Mouse (Mus musculus) midbrain, postnatal 0 days (tissue): ENCODE data around the gene Phykpl. TPM values are rescaled to one million over a fixed set of nuclear protein-coding genes. Genes with fewer than 3 reads are reported as not detected.
"Not testable (repeated sequence)": the region's sequence is repeated elsewhere in the genome, so short reads cannot be mapped to it uniquely, and the experiment has no call there.

ENCODE experiments used
- ATAC-seq: fragments of 200-750 bp; cut with Nextera tagmentation; 2 replicates; pipeline ENCODE4 v1.8.0; 2017; ENCODE audit warnings: moderate number of reproducible peaks, mild to moderate bottlenecking, moderate TSS enrichment, moderate library complexity; ENCODE audit not compliant: low FRiP score
- DNase-seq: peaks from one replicate; pipeline ENCODE4 v3.0.0-alpha.2; 2015; ENCODE audit warnings: low spot score
- H3K27ac ChIP-seq: fragments of 300-500 bp; sonication (generic); 2 replicates; pipeline ENCODE4 v1.5.1; 2014; ENCODE audit warnings: low read depth, mild to moderate bottlenecking, low read length, mixed read lengths
- H3K27me3 ChIP-seq: fragments of 300-500 bp; sonication (generic); 2 replicates; pipeline ENCODE4 v1.6.1; 2014; ENCODE audit warnings: low read length, control low read depth, mixed read lengths; ENCODE audit not compliant: insufficient read depth
- H3K36me3 ChIP-seq: fragments of 300-500 bp; sonication (generic); 2 replicates; pipeline ENCODE4 v1.6.1; 2014; ENCODE audit warnings: low read length, control low read depth, mixed read lengths; ENCODE audit not compliant: insufficient read depth
- H3K4me1 ChIP-seq: fragments of 300-500 bp; sonication (generic); 2 replicates; pipeline ENCODE4 v1.6.1; 2014; ENCODE audit warnings: mild to moderate bottlenecking, control low read depth, antibody characterized with exemption, low read length, mixed read lengths; ENCODE audit not compliant: insufficient read depth
- H3K4me2 ChIP-seq: fragments of 300-500 bp; sonication (generic); 2 replicates; pipeline ENCODE4 v1.6.1; 2014; ENCODE audit warnings: low read depth, mild to moderate bottlenecking, low read length, mixed read lengths; ENCODE audit not compliant: poor library complexity, severe bottlenecking
- H3K4me3 ChIP-seq: fragments of 300-500 bp; sonication (generic); 2 replicates; pipeline ENCODE4 v1.5.1; 2014; ENCODE audit warnings: low read depth, mild to moderate bottlenecking, low read length, moderate library complexity
- H3K9ac ChIP-seq: fragments of 300-500 bp; sonication (generic); replicated peaks from 2 replicates; pipeline ENCODE4 v1.6.1; 2014; ENCODE audit warnings: mild to moderate bottlenecking, low read length, moderate library complexity, mixed read lengths; ENCODE audit not compliant: poor library complexity, severe bottlenecking
- H3K9me3 ChIP-seq: fragments of 300-500 bp; sonication (generic); 2 replicates; pipeline ENCODE4 v1.6.1; 2016; ENCODE audit warnings: low read length, control low read depth
- CTCF ChIP-seq: IDR thresholded peaks from 2 replicates; pipeline ENCODE4 v1.5.1; 2016; ENCODE audit warnings: antibody characterized with exemption, mild to moderate bottlenecking
- WGBS: fragments of 180-500 bp; shearing (Covaris S2); extraction: QIAGEN DNeasy Blood & Tissue Kit; methylation state at CpG from one replicate; pipeline ENCODE4 v1.1.7; 2014; 5-methylcytosine and 5-hydroxymethylcytosine counted together
- polyA plus RNA-seq: library from polyadenylated mRNA; unstranded; fragments of >200 nt; fragmentation: Nextera tagmentation; extraction: Ambion mirVana; gene quantifications from 2 replicates; pipeline ENCODE4 v1.2.1, GENCODE M21; 2015
- total RNA-seq: library from RNA; depleted of rRNA; stranded (reverse); fragments of >200 nt; gene quantifications from 2 replicates; pipeline ENCODE4 v1.2.3, GENCODE M21; 2014

Gene Phykpl
- total and polyA plus RNA-seq, 2 experiments from 2014 or later = 6.6 to 6.9 TPM

DNA sequence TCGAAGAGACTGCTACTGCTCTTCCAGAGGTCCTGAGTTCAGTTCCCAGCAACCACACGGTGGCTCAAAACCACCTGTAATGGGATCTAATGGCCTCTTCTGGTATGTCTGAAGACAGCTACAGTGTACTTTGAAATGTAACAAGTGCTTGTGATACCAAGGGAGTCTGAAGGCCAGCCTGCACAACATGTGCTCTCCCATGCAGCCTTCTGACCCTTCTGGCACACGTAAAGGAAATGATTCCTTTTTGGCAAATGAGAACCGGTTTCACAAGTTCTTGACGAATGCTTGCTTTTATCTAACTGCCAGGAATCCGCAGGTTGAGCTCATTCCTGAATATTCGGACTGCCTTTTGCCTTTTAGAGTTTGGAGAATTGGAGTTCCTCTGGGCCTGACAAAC lies 30.6 kb downstream of the Phykpl start:
- no peak for TF ChIP-seq CTCF
- peak overlapping the region; percentile 32 for H3K4me3 ChIP-seq
- 0 out of 2 replicates have a peak overlapping the region, but pooled peaks have one; percentile 43 for H3K27ac ChIP-seq
- H3K9me3 ChIP-seq = no peaks in the 10 kb centered on the region
- ATAC-seq (no peak), DNase-seq (no peak)
- peak overlapping the region; percentile 61 for H3K4me2 ChIP-seq
- 0 out of 2 replicates have a peak, but pooled peaks cover 3% of the 10 kb centered on the region for H3K4me1 ChIP-seq
- H3K9ac ChIP-seq = peak overlapping the region; percentile 36
- no peaks in the 10 kb centered on the region for H3K36me3 ChIP-seq
- H3K27me3 ChIP-seq = no peaks in the 10 kb centered on the region
- 51% methylated on average over 7 of the region's 7 CpGs for WGBS

DNA sequence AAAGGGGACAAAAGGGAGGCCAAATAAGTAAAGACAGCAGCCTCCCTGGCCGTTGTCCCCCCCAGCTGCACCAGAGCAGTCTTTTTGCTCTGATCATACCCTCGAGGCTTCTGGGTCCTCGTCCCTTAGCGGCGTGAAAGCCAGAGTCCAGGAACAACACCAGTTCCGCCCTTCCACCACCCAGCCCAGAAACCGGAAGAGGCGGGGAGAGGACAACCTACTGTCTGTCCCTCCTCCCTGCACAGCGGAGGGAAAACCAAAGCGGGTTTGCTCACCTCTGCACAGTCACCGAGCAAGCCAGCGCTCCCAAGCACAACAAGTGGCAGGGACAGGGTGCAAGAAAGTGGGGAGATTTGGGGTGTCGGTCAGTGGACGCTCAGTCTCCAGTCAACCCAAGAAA lies 31.0 kb downstream of the Phykpl start:
- 0 out of 2 replicates have a peak overlapping the region, but pooled peaks have one; percentile 43 for H3K27ac ChIP-seq
- no peaks in the 10 kb centered on the region for H3K36me3 ChIP-seq
- H3K4me2 ChIP-seq = peak overlapping the region; percentile 61
- no peak for ATAC-seq
- peak; percentile 63 for DNase-seq
- 6% methylated on average over 14 of the region's 14 CpGs for WGBS
- H3K9me3 ChIP-seq = no peaks in the 10 kb centered on the region
- no peaks in the 10 kb centered on the region for H3K27me3 ChIP-seq
- 0 out of 2 replicates have a peak, but pooled peaks cover 3% of the 10 kb centered on the region for H3K4me1 ChIP-seq
- peak overlapping the region; percentile 36 for H3K9ac ChIP-seq
- no peak for TF ChIP-seq CTCF
- H3K4me3 ChIP-seq = peak overlapping the region; percentile 32

DNA sequence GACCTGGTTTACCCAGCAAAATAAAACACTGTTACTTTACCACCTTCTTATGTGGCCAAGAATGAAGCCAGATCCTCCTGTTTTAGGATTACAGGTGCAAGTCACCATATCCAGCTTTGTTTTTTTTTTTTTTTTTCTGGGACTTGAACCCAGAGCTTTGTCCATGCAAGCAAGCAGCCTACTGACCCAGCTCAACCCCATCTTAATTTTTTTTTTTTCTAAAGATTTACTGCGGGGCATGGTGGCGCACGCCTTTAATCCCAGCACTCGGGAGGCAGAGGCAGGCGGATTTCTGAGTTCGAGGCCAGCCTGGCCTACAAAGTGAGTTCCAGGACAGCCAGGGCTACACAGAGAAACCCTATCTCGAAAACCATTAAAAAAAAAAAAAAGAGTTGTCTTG lies 31.6 kb downstream of the Phykpl start:
- H3K27ac ChIP-seq, DNase-seq, H3K36me3 ChIP-seq, H3K9ac ChIP-seq, H3K9me3 ChIP-seq, ATAC-seq, H3K4me1 ChIP-seq, H3K27me3 ChIP-seq: not testable (repeated sequence)
- WGBS = 92% methylated on average over 7 of the region's 7 CpGs
- H3K4me2 ChIP-seq = peak overlapping the region; percentile 61
- peak overlapping the region; percentile 32; the same call in 1 of the 2 replicates for H3K4me3 ChIP-seq

DNA sequence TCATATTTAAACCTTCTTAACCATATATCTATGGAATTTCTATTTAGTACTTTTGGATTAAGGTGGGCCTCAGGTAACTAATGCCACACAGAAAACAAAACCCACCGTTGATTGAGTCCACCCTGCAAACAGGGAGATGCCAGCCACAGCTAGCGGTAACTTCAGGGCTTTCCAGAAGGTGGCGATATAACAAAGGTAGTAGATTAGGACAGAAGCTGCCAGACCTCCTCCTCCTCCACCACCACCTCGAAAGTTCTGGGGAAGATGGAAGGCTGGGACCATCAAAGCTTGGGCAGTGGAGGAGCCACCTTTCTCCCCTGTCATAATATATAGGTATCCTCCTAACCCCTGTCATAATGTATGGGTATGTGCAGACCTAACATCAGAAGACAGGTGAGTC lies 33.1 kb downstream of the Phykpl start:
- 4% methylated on average over 4 of the region's 4 CpGs for WGBS
- peak; percentile 74 for DNase-seq
- peak; percentile 77 for TF ChIP-seq CTCF
- Histone ChIP-seq H3K36me3 (peaks cover 4% of the 10 kb centered on the region), H3K27me3 (no peaks in the 10 kb centered on the region), H3K27ac (no peak overlapping the region), H3K4me1 (0 out of 2 replicates have a peak, but pooled peaks cover 3% of the 10 kb centered on the region), H3K4me3 (no peak overlapping the region), H3K9ac (no peak overlapping the region), H3K4me2 (no peak overlapping the region), H3K9me3 (no peaks in the 10 kb centered on the region)
- no peak for ATAC-seq

DNA sequence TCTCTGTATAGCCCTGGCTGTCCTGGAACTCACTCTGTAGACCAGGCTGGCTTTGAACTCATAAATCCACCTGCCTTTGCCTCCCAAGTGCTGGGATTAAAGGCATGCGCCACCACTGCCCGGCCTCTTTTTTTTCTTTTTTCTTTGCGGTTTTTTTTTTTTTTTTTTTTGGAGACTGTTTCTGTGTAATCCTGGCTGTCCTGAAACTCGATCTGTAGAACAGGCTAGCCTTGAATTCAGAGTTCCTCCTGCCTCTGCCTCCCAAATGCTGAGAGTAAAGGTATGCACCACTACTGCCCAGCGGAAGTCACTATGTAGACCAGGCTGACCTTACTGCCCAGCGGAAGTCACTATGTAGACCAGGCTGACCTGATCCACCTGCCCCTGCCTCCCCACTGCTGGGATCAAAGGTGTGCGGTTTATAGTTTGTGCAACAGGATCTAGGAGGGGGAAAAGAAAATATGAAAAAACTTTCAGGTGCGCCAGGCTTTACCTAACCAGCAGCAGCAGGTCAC lies 34.4 kb downstream of the Phykpl start:
- Histone ChIP-seq H3K4me2 (peak overlapping the region; percentile 65), H3K9me3 (no peaks in the 10 kb centered on the region), H3K27me3 (no peaks in the 10 kb centered on the region), H3K36me3 (peaks cover 15% of the 10 kb centered on the region), H3K9ac (0 out of 2 replicates have a peak overlapping the region, but pooled peaks have one; percentile 3), H3K4me3 (peak overlapping the region; percentile 89), H3K27ac (no peak overlapping the region), H3K4me1 (0 out of 2 replicates have a peak, but pooled peaks cover 3% of the 10 kb centered on the region)
- no peak; the same call in 1 of the 2 replicates for TF ChIP-seq CTCF
- 47% methylated on average over 8 of the region's 8 CpGs for WGBS
- DNase-seq (no peak), ATAC-seq (peak; percentile 17; the same call in 1 of the 2 replicates)

DNA sequence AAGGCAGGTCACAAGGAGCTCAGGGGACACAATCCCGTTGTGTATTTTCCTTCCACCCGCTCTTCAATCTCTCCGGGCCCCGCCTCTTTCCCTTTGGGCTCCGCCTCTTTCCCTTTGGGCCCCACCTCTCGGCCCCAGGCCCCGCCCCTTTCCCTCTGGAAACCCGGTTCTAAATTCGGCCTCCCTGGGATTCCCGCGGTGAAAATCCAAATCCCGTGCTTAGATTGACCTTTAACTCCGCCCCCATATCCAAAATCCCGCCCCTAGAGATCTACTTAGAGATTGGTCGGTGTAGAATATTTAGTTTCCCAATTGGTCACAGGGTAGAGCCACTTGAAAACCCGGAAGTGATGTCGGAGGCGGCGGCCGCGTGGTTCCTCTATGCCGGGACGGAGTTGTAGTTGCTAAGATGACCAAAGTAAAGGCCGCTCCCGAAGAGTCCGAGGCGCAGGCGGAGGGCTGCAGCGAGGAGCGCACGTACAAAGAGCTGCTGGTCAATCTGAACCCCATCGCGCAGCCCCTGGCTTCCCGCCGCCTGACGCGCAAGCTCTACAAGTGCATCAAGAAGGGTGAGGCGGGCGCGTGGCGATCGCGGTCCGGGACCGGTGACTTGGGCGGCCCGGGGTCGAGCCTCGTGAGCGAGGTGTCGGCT lies 35.0 kb downstream of the Phykpl start, which contains the start of gene Nhp2:
Gene Nhp2 (plus strand): TSS at position 327 of the 652 bp plus-strand sequence.
- Histone ChIP-seq H3K27me3 (no peaks in the 10 kb centered on the region), H3K4me2 (peak within 1 kb of the TSS; percentile 65), H3K27ac (no peak within 1 kb of the TSS), H3K4me1 (0 out of 2 replicates have a peak, but pooled peaks cover 3% of the 10 kb centered on the region), H3K9me3 (no peaks in the 10 kb centered on the region), H3K9ac (peak within 1 kb of the TSS; percentile 59), H3K4me3 (peak within 1 kb of the TSS; percentile 89), H3K36me3 (peaks cover 21% of the 10 kb centered on the region)
- DNase-seq (peak; percentile 99), ATAC-seq (peak; percentile 96)
- under 1% methylated on average over 51 of the region's 51 CpGs for WGBS
- no peak; the same call in 1 of the 2 replicates for TF ChIP-seq CTCF
